Mouse (Mus musculus): ENCODE measurements at regions not wholly inside any gene's neighbourhood (a gene's known extent, or its start where the extent isn't known, plus 50 kb on each side); places are given as distances from the start of the nearest gene placed in this dataset.

DNA sequence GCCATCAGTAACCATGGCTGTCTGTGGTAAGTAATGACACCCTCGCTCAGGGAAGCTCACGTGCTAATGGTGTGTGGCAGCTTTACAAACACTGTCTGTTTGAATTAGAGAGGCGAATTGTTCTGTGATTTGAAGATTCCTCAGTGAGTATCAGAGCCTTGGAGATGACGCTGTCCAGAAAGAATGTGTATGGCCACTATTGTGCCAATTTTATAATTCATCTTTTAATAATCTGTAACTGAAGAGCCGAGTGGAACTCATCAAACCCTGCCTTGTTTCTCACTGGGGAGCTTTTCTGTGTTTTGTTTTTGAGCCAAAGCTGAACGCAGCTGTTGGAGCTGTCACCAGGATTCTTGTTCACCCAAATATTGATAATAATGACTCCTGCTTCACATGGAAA is 171.7 kb downstream of the Dact1 start:
- no peak for DNase-seq (ENCODE audit: low spot score in 2 of 2)

DNA sequence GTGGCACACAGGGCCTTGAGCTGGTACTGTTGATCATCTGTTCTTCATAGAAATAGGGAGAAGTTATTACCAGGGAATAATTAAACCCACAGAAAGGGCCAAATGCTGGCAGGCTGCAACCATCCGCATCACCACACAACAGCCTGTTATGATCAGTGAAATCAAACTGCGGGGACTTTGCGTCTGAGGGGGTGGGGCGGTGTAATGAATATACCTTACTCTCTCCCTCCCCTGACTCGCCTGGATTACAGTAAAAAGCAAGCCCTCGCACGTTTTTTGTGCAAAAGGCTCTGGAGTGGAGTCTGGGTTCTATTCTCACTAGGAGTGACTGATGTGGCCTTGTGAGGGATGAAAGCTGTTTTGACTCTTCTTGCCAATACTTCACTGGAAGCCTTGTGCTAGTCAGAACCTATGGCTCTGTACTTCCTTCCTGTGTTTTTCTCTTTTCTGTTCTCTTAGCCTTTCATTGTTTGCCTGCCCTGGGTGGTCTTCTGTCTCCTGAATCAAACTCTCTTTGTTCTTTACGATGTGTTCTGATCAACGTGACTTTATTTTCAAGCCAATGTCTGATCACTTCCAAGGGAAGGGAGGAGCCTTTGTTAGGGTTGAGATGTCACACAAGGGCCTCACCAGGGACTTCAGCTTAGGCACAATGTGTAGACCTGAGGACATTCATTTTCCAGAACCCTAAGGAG is 172.4 kb downstream of the Dact1 start:
- no peak for DNase-seq (ENCODE audit: low spot score in 2 of 2)

DNA sequence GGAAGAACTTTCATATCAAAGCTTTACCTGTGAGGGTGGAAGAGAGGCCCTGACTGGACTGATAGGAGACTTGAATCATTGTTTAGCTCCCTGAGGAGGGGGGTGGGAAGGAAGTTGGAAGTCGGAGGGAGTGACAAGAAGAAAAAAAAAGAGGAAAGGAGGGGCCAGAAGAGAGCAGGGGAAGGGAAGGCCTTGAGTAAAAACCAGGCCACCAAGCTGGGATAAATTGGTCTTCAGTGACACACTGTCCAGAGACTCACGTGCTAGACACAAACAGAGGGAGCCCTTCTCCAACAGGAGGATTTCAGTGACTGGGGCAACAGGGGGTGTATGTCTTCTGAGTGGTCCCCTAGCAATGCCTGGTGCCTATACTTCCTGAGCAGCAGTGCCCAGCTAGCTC is 172.9 kb downstream of the Dact1 start:
- DNase-seq (ENCODE audit: low spot score in 2 of 2), result no peak

DNA sequence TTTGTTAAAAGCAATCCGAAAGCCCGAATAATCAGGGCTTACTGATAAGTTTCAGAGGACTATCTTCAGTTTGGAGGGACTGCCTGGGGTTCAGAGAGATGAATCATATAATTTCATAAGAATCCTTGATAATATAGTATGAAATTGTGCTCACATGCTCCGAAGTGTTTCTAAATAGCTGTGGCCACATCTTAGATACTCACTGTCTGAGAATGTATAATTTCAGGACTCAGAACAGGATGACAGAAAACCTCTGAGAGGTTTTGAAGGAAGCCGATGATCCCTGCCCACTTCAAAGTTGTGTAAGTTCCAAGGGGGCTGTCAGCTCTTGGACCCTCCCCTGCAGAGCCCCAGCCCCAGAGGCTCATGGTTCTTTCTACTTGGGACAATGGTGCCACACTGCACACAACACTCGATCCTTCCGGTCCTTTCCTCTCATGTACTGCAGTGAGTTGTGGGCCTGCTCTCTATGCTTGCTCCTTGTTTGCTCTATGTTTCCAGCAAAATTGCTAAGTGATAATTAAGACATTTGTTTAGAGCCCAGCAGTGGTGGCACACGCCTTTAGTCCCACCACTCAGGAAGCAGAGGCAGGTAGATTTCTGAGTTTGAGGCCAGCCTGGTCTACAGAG is 174.0 kb downstream of the Dact1 start:
- DNase-seq (ENCODE audit: low spot score in 2 of 2), result no peak

DNA sequence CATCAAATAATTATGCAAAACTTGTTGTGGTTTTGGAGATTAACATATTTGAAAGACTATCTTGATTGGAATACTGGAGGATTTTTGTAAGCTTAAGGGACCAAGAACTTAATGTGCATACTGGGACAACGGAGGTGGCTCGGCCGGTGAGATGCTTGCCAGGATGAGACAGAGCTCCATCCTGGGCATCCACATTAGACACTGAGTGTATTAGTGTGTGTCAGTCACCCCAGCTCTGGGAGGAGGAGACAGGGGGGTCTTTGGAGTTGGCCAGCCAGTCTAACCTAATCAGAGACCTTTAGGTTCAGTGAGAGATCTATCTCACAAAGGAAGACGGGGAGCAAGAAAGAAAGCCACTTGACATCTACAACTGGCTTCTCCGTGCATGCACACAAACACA is 174.6 kb downstream of the Dact1 start:
- DNase-seq (ENCODE audit: low spot score in 2 of 2), result no peak

DNA sequence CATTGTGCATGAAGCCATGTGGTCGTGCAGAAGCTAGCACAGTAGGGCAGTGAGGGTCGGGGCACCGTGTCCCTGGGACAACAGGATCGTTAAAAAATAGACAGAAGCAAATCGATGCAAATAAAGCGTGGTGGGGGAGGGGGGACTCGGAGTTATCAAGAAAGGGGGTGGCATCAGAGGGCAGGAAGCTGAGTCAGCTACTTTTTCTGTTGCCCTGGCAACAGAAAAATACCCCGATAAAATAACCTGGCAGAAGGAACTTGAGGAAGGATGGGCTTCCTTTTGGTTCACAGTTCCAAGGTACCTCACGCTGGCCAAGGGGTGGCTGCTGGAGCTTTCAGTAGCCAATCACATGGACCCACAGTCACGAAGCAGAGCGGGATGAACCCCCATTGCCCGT is 176.4 kb downstream of the Dact1 start:
- DNase-seq (ENCODE audit: low spot score in 2 of 2), result no peak

DNA sequence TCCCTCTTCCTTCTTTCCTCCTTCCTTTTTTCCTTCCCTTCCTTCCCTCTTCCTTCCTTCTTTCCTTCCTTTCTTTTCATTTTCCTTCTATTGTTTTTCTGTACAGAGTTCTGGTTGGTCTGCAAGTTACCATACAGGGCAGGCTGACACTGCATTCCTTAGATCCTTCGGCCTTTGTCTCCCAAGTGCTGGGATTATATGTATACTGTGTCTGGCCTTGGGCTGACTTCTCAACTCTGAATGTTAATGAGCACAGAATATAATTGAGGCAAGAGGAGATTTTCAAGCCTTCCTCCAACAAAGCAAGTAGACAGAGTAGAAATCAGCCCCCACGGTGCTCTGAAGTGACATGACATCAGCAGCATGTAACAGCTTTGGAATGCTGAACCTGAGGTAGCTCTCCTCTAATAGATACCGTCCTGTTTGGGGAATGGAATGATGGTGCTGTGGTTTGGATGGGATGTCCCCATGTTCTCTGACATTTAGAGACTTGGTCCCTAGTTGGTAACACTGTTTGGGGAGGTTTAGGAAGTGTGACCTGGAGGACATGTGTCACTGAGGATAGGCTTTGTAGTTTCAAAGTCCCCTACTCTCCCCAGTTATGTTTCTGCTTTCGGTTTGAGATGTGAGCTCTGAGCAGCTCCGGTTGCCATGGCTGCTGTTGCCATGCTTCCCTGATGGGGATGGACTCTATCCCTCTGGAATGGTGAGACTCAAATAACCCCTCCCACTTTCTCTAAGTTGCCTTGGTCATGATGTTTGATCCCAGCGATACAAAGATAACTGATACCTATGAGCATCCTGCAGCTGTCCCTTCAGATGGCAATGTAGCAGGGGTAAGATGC is 178.1 kb downstream of the Dact1 start:
- DNase-seq (ENCODE audit: low spot score in 2 of 2), result no peak

DNA sequence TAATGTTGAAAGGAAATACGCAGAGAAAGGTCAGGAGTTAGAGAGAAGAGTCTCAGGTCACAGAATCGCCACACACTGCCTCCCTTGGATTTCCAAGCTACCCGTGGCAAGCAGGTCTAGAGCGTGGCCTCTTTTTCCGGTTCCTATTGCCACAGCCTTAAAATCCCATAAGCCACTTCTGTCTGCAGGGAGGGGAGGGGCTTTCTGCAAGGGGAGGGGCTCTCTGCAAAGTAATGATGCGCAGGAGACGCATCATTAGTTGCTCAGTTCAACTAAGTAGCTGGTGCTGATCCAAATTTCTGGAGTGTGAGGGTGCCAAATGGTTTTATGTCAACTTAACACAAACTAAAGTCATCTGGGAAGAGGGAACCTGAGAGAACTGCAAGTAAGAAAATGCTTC is 179.6 kb downstream of the Dact1 start:
- DNase-seq (ENCODE audit: low spot score in 2 of 2), result no peak

DNA sequence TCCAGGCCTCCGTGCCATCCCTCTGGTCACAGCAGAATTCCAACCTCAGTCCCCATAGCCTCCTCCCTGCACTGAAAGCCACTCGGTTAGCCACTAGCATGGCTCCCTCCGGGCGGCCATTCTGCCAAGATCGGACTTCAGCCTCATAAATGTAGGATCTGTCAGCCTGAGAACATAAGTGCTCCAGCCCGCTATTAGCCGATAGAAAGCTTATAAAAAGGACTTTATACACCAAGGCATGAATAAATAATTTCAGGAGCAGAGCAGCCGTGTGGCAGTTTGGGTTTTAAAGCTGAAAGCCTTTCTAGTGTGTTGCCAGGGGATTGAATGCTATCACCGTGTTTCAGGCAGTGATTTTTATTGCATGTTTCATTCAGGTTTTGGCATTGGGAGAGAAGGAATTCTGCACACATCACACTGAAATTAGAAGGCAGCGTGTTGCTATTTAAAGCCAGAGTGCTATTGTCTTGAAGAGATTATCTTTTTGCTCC is 185.2 kb downstream of the Dact1 start:
- no peak for DNase-seq (ENCODE audit: low spot score in 2 of 2)

DNA sequence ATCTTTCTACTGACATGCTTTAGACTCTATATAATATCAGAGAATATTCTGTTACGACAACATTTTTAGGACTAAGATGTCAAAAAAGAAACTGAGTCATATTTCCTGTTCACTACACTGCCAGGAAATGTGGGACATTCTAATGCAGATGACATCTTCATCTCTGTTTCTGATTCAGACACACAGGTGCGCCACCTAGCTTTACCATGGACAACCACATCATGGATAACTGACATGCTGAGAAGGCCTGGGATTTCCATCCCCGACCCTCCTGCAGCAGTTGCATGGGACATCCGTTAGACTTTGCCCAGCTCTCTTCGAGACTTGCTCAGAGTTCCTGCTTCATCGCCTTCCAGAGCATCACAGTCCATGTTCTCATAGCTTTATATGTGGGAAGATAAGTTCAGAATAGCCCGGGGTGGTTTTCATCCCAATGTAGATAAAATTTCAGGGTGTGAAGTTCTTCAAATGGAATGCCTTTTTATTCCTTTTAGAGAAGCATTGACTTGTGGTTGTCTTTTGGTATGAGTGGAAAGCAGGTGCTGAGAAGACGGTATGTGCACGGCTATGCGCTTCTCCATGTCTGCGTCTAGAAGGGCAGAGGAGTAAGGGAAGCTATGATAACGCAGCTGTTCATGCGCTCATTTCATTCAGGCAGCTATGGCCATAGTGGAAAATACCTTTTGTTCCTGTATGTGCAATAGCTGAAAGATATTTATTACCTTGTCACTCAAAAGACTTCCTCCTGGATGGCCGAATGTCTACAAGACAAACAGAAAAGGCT is 188.8 kb downstream of the Dact1 start:
- DNase-seq (ENCODE audit: low spot score in 2 of 2), result no peak

DNA sequence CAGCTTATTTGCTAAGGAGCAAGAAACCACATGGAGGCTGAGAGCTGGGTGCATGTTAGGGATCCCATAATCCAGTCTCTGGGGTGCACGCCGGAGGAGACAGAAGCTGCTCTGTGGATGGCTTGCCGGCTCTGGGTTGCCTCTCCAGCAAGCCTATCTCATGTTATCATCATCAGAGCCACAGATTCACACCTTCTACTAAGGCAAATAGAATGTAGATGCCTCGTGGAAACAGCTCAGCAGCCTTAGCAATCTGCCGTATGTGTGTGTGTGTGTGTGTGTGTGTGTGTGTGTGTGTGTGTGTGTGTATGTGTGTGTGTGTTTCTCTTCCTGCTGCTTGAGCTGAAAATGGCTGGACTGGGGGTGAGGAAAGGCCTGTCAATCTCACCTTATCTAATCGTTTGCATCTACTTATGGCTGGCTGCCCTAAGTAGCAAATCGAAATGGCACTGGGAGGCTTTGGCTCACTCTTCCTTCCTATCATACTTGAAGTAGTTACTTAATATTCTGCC is 191.7 kb downstream of the Dact1 start:
- no peak for DNase-seq (ENCODE audit: low spot score in 2 of 2)

DNA sequence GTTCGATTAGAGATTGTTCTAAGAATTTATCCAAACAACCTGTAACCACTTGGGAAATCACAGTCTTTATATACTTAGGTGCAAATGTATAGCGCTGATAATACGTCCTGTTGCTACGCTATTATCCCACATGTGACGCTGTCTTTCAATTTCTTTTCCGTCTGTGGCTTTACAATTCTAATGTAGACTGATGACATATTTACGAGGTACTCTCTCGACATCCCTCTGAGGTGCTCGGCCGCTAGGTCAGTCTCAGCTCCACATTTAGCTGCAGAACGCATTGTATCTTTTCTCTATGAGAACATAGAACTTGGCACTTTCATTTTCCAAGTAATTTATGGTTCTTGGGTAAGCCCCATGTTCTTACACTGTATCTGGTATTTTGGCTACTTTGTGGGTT is 193.6 kb downstream of the Dact1 start:
- no peak for DNase-seq (ENCODE audit: low spot score in 2 of 2)

DNA sequence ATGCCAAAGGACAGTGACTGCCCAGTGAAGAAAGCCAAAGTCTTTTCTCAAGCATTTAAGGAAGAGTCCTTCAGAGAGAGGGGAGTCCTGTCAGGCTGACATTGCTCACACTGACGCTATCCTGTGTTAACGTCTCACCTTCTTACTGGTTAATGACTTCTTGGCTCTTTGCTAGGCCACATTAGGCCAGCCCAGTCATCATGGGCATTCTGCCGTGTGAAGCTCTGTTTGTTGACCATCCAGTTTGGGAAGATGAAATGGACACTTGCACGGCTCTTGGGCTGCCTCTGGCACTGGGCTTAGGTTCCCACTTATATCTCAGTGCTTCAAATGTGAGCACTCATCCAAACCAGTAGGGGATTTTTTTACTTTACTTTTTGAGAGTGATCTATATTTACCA is 196.5 kb downstream of the Dact1 start:
- no peak for DNase-seq (ENCODE audit: low spot score in 2 of 2)

DNA sequence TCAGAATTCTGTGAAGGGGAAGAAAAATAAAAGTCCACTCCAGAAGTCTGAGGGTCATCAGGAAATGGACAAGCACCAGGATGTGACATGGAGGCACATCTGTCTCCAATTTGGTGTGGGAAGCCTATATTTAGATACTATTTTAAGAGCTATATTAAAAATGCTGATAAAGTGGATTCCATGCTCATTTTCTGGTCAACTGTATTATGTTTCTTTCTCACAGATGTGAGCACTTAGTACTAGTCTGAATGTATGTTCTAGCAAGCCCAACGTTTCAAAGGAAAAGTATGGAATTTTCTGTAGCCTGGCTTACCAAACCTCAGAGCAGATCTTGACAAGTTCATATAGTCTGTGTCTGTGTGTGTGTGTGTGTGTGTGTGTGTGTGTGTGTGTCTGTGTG is 197.0 kb downstream of the Dact1 start:
- DNase-seq (ENCODE audit: low spot score in 2 of 2), result no peak

DNA sequence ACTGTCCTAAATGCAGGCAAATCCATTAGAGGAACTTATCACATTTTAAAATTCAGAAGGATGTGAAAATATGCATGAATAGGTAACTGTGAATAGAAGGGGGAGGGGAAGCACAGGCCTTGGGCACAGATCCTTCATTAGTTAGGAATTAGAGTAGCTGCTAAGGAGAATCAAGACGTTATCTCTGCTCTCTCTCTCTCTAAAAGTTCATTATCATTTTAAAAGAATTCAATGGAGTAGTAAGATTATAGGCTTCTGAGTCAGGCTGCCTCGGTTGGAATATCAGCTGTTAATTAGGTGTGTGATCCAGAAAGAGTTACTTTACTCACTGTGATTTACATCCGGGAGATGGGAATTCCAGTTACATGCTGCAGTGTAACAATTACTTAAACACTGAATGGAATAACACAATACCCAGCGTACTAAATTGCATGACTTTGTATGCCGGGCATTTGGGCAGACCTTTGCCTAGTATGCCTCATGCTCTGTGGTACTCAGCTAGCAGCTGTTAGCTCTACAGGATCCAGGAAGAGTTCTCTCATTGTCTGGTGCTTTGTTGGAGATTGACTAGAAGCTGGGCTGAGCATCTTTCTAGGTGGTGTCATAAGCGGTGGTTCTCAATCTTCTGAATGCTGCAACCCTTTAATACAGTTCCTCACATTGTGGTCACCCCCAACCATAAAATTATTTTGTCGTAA is 203.4 kb downstream of the Dact1 start:
- DNase-seq (ENCODE audit: low spot score in 2 of 2), result no peak

DNA sequence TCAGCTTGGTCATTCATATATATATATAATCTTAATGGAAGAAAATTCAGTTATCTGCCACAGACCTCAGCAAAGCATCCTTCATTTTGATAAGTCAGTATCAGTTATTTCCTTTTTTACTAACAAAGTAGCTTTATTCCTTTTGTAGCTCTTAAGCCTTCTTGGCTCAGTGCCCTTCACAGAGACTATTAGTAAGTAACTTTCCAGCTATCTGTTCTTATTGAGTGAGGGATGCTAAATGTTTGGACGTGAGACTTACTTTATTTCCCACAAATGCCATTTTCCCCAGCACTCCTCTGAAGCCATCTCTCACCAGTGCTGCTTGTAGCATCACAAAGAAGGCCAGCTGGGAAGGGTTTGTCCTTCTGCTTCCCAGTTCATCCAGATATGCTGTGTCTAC is 209.8 kb downstream of the Dact1 start:
- DNase-seq (ENCODE audit: low spot score in 2 of 2), result no peak

DNA sequence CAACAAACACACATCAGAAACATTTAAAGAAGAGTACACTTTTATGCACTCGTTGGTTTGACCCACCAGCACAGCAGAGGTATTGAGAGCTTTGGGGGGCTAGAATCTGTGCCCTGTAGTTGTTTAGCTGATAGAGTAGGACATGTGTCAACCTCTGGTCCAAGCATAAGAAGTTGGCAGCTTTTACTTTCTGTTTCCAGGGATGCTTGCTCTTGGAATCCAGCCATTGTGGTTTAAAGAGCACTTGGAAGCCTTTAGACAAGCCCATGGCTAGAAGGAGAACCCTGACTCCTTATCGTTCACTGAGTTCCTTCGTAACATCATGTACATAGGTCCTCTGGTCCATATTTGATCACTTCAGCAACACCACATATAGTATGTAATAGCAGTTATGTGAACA is 212.3 kb downstream of the Dact1 start:
- DNase-seq (ENCODE audit: low spot score in 2 of 2), result no peak

DNA sequence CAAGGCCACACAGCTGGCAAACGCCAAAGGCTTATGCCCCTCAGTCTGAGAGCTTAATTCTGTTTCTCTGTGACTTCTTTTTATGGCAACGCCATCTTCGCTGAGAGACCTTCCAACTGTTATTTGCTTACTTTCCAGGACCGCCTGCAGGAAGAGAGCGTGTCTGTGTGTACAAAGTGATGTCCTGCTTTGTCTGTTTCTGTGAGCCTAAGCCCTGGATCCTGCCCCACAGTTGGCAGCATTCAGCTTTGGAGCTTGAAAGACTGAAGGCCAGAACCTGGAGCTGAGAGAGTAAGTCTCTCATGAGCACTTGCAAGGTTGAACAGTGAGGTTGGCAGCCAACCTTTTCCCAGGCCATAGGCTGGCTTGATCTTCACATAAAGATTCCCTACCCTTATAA is 212.8 kb downstream of the Dact1 start:
- DNase-seq (ENCODE audit: low spot score in 2 of 2), result no peak

DNA sequence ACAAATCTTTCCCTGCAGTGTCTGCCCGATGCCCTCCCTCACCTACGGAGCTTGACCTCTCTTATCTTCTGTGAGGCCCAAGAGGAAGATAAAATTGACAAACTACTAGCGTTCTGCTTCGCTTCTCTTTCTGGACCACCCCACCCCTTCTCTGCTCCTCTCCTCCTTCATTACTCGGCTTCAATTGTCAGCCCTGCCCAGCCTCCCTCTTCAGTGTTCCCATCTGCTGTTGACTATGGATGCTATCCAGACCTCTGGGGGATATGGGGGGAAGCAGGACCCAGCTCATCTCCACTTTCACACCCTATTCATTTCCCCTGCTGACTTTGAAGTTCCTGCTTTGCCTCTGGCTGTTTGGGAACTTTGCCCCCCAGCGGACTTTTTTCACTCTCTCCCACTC is 214.5 kb downstream of the Dact1 start:
- no peak for DNase-seq (ENCODE audit: low spot score in 2 of 2)

DNA sequence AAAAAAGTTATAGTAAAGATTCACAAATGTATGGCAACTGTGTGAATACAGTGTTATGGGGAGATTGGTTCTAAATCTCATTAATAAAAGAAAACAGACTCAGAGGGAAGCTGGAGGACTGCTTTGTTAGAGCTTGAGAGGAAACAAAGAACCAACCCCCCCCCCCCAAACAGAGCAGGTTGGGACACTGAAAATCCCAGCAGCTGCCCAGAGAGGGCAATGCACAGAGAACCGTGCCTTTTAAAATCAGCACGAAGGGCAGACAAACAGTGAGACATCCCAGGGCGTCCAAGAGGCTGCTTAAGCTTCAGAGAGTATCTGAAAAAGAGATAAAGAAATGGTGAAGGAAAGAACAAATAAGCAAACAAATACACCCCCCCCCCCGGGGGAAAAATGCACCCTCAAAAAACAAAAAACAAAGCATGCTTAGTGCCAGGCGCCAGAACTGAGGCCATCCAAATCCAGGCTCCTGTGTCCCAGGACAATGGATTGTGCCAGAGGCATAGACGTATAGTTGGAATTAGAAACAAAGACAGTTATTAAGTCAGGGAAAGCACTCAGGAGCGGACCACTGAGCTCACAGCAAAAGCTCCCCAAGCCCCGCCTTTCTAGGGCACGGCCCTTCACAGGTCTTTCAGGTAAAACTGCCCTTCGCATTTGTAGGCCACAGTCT is 215.7 kb downstream of the Dact1 start:
- no peak for DNase-seq (ENCODE audit: low spot score in 2 of 2)
